Mouse (Mus musculus) MEL (cell line): ENCODE measurements around the gene Prkce.

Experiments
- CTCF ChIP-seq, 3 experiments: IDR thresholded peaks in 2 of 3; conservative IDR thresholded peaks in 1 of 3; 2 replicates each; pipeline ENCODE4 v1.5.1; 2011 to 2012; ENCODE audit warnings: low read length in 3 of 3, low read depth in 2 of 3, mild to moderate bottlenecking in 2 of 3, improper control_type of control experiment in 1 of 3, inconsistent platforms in 1 of 3, mixed read lengths in 1 of 3, moderate library complexity in 1 of 3; ENCODE audit not compliant: control insufficient read depth in 1 of 3, insufficient read depth in 1 of 3, poor library complexity in 1 of 3, severe bottlenecking in 1 of 3
- EP300 ChIP-seq, 2 experiments: IDR thresholded peaks; 2 replicates each; pipeline ENCODE4 v1.6.1; 2011; ENCODE audit warnings: improper control_type of control experiment in 2 of 2, low read length in 2 of 2, low read depth in 1 of 2, mild to moderate bottlenecking in 1 of 2
- POLR2A ChIP-seq, 2 experiments: IDR thresholded peaks; 2 replicates each; pipeline ENCODE4 v1.6.1; 2011 to 2012; ENCODE audit warnings: low read length in 2 of 2, mild to moderate bottlenecking in 2 of 2, control low read depth in 1 of 2, improper control_type of control experiment in 1 of 2, low read depth in 1 of 2, moderate library complexity in 1 of 2; ENCODE audit not compliant: control insufficient read depth in 1 of 2, insufficient read depth in 1 of 2, poor library complexity in 1 of 2

- TF ChIP-seq EP300 (IDR thresholded peaks at IDR 0.05; ENCODE audit: low read depth in 1 of 2, low read length in 2 of 2), result no peak
- no peak for TF ChIP-seq CTCF (IDR thresholded peaks at IDR 0.05 in 2 of 3, conservative IDR thresholded peaks at IDR 0.05 in 1 of 3; ENCODE audit: control insufficient read depth in 1 of 3, insufficient read depth in 1 of 3, low read depth in 2 of 3, low read length in 3 of 3, poor library complexity in 1 of 3, severe bottlenecking in 1 of 3)
- no peak for TF ChIP-seq POLR2A (IDR thresholded peaks at IDR 0.05; ENCODE audit: control insufficient read depth in 1 of 2, insufficient read depth in 1 of 2, low read depth in 1 of 2, low read length in 2 of 2, poor library complexity in 1 of 2)
Observed at GRCm38 (mm10) chr17:86433813-86434212, 266.2 kb downstream of the Prkce start.
